Mouse (Mus musculus) embryonic facial prominence, embryonic 14.5 days (tissue): Measurements from ENCODE around the gene Mdp1. TPM values are rescaled to one million over a fixed set of nuclear protein-coding genes. Genes with fewer than 3 reads are reported as not detected.

Experiments
- ATAC-seq: fragments of 200-750 bp; cut with Nextera tagmentation; 2 replicates; pipeline ENCODE4 v1.8.0; 2017; ENCODE audit warnings: low read depth, moderate number of reproducible peaks, moderate TSS enrichment
- DNase-seq: peaks from one replicate; pipeline ENCODE4 v3.0.0-alpha.2; 2015; ENCODE audit warnings: low spot score
- H3K27ac ChIP-seq: fragments of 300-500 bp; sonication (generic); replicated peaks from 2 replicates; pipeline ENCODE4 v1.5.1; 2014; ENCODE audit warnings: low read depth, mild to moderate bottlenecking, low read length, moderate library complexity
- H3K27me3 ChIP-seq: fragments of 300-500 bp; sonication (generic); replicated peaks from 2 replicates; pipeline ENCODE4 v1.6.1; 2014; ENCODE audit warnings: low read length; ENCODE audit not compliant: control insufficient read depth, insufficient read depth
- H3K36me3 ChIP-seq: fragments of 300-500 bp; sonication (generic); 2 replicates; pipeline ENCODE4 v1.6.1; 2014; ENCODE audit warnings: low read length, mixed read lengths; ENCODE audit not compliant: control insufficient read depth, insufficient read depth
- H3K4me1 ChIP-seq: fragments of 300-500 bp; sonication (generic); 2 replicates; pipeline ENCODE4 v1.6.1; 2014; ENCODE audit warnings: antibody characterized with exemption, low read length; ENCODE audit not compliant: control insufficient read depth, insufficient read depth
- H3K4me2 ChIP-seq: fragments of 300-500 bp; sonication (generic); 2 replicates; pipeline ENCODE4 v1.6.1; 2014; ENCODE audit warnings: low read depth, mild to moderate bottlenecking, low read length, moderate library complexity, mixed read lengths
- H3K4me3 ChIP-seq: fragments of 300-500 bp; sonication (generic); 2 replicates; pipeline ENCODE4 v1.5.1; 2014; ENCODE audit warnings: low read depth, mild to moderate bottlenecking, low read length
- H3K9ac ChIP-seq: fragments of 300-500 bp; sonication (generic); 2 replicates; pipeline ENCODE4 v1.6.1; 2014; ENCODE audit warnings: low read depth, mild to moderate bottlenecking, low read length, moderate library complexity, mixed read lengths
- H3K9me3 ChIP-seq: fragments of 300-500 bp; sonication (generic); 2 replicates; pipeline ENCODE4 v1.6.1; 2016; ENCODE audit warnings: low read length; ENCODE audit not compliant: control insufficient read depth
- WGBS: fragments of 180-500 bp; shearing (Covaris S2); extraction: QIAGEN DNeasy Blood & Tissue Kit; methylation state at CpG from one replicate; pipeline ENCODE4 v1.1.7; 2014; 5-methylcytosine and 5-hydroxymethylcytosine counted together
- polyA plus RNA-seq: library from polyadenylated mRNA; unstranded; fragments of >200 nt; fragmentation: Nextera tagmentation; extraction: Ambion mirVana; gene quantifications from 2 replicates; pipeline ENCODE4 v1.2.1, GENCODE M21; 2014

Mdp1 gene
- polyA plus RNA-seq, 1 experiment from 2014 or later: 42.6 TPM

GRCm38 (mm10) chr14:55651528-55651927 lies 8.8 kb downstream of the Mdp1 start:
- Histone ChIP-seq H3K9me3 (no peaks in the 10 kb centered on the region), H3K4me2 (no peak overlapping the region), H3K4me1 (no peaks in the 10 kb centered on the region), H3K36me3 (peaks cover 2% of the 10 kb centered on the region; the same call in 1 of the 2 replicates), H3K9ac (no peak overlapping the region), H3K4me3 (no peak overlapping the region), H3K27me3 (no peaks in the 10 kb centered on the region), H3K27ac (no peak overlapping the region)
- ATAC-seq: no peak
- DNase-seq: no peak
- 90% methylated on average over 7 of the region's 7 CpGs for WGBS

DNA sequence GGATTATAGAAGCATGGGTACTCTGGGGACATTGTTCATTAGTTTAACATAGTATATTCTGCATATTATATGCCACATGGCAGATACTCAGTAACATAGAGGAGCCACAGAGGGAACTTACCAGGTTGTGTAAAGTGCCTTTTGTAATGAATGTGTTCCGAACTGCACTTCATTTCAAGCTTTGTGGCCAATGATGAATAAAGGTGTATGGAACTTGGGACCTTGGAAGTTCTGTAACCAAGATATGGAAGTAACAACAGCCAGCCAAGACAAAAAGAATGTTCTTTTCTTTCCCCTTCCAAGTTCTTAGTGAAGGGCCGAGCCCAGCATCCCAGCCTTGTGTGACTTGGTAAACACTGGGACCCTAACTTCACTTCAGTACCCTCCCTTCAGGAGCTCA lies 10.4 kb downstream of the Mdp1 start, which contains the start of gene Tssk4:
Gene Tssk4 (plus strand): TSS at position 301 of the 400 bp plus-strand sequence.
- Histone ChIP-seq H3K4me1 (peaks cover 6% of the 10 kb centered on the region), H3K9me3 (no peaks in the 10 kb centered on the region), H3K27ac (no peak within 1 kb of the TSS), H3K4me2 (no peak within 1 kb of the TSS), H3K27me3 (no peaks in the 10 kb centered on the region), H3K9ac (no peak within 1 kb of the TSS), H3K36me3 (peaks cover 10% of the 10 kb centered on the region; the same call in 1 of the 2 replicates), H3K4me3 (no peak within 1 kb of the TSS)
- ATAC-seq: no peak
- no peak for DNase-seq
- WGBS: 91% methylated on average over 2 of the region's 2 CpGs

- ATAC-seq (no peak), DNase-seq (peak; percentile 10)
- 19% methylated on average over 17 of the region's 17 CpGs for WGBS
- Histone ChIP-seq H3K4me3 (peak overlapping the region; percentile 97), H3K4me2 (peak overlapping the region; percentile 85), H3K9me3 (no peaks in the 10 kb centered on the region), H3K27me3 (no peaks in the 10 kb centered on the region), H3K4me1 (peaks cover 19% of the 10 kb centered on the region), H3K36me3 (peaks cover 35% of the 10 kb centered on the region), H3K27ac (peak overlapping the region; percentile 96), H3K9ac (peak overlapping the region; percentile 95)
Measured at GRCm38 (mm10) chr14:55644261-55644888, 15.9 kb downstream of the Mdp1 start.

DNA sequence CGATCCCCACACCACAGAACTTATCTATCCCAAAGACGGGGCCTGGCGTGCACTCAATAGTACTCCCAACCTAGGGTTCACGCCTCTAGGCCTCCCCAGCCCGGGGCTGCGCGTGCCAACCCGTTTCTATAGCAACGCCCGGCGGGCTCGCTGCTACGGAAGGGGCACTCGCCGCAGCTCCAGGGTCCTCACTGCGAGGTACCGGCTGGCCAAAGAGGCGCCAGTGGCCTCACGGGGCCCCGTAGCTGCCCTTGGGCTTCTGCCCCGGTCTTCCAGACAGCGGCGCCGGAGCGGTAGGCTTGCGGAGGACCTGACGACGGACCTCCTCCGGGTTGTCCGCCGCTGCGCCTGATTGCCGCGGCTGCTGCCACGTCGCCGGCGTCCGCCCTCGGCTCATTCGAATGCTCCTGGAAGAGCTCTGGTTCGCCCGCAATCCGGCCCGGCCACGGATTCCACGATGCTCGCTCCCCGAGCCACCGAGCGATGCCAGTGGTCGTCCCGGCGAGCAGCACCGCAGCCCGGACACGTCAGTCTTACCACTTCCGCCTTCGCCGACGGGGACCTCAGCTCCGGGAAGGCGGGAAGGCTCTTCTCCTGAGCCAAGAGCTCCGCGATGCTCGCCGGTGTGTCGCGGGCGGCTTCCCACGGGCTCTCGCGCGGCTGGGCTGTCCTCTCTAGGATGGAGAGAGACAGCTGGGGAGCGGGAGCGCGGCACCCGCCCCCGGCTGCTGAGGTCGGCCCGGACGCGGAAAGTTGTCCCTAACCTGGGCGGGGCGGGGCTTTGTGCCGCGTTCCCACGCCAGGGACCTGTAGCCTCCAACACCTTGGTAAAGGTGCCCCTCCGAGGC lies 17.0 kb downstream of the Mdp1 start, which contains the start of gene Tm9sf1:
Gene Tm9sf1 (minus strand): TSS at position 747 of the 848 bp plus-strand sequence.
- peak within 1 kb of the TSS; percentile 96 for H3K27ac ChIP-seq
- no peaks in the 10 kb centered on the region for H3K27me3 ChIP-seq
- H3K4me1 ChIP-seq: peaks cover 19% of the 10 kb centered on the region
- H3K9ac ChIP-seq: peak within 1 kb of the TSS; percentile 95
- peak within 1 kb of the TSS; percentile 85 for H3K4me2 ChIP-seq
- WGBS: under 1% methylated on average over 63 of the region's 89 CpGs
- H3K36me3 ChIP-seq: peaks cover 46% of the 10 kb centered on the region
- DNase-seq (peak; percentile 92), ATAC-seq (peak; percentile 92)
- H3K4me3 ChIP-seq: peak within 1 kb of the TSS; percentile 97
- H3K9me3 ChIP-seq: no peaks in the 10 kb centered on the region

GRCm38 (mm10) chr14:55642679-55643059 lies 17.6 kb downstream of the Mdp1 start:
- H3K27me3 ChIP-seq: no peaks in the 10 kb centered on the region
- H3K27ac ChIP-seq: peak overlapping the region; percentile 96
- DNase-seq (no peak), ATAC-seq (peak; percentile 14; the same call in 1 of the 2 replicates)
- WGBS: 27% methylated on average over 6 of the region's 8 CpGs
- H3K4me1 ChIP-seq: peaks cover 19% of the 10 kb centered on the region
- H3K4me2 ChIP-seq: peak overlapping the region; percentile 85
- peak overlapping the region; percentile 97 for H3K4me3 ChIP-seq
- H3K36me3 ChIP-seq: peaks cover 52% of the 10 kb centered on the region
- H3K9me3 ChIP-seq: no peaks in the 10 kb centered on the region
- peak overlapping the region; percentile 95 for H3K9ac ChIP-seq

- Histone ChIP-seq H3K36me3 (peaks cover 61% of the 10 kb centered on the region), H3K27me3 (no peaks in the 10 kb centered on the region), H3K9ac (no peak overlapping the region), H3K27ac (no peak overlapping the region), H3K4me3 (no peak overlapping the region), H3K4me1 (peaks cover 19% of the 10 kb centered on the region), H3K4me2 (no peak overlapping the region), H3K9me3 (no peaks in the 10 kb centered on the region)
- no peak for ATAC-seq
- WGBS: 93% methylated on average over 13 of the region's 13 CpGs
- no peak for DNase-seq
Measured at GRCm38 (mm10) chr14:55641291-55641690, 19.0 kb downstream of the Mdp1 start.

DNA sequence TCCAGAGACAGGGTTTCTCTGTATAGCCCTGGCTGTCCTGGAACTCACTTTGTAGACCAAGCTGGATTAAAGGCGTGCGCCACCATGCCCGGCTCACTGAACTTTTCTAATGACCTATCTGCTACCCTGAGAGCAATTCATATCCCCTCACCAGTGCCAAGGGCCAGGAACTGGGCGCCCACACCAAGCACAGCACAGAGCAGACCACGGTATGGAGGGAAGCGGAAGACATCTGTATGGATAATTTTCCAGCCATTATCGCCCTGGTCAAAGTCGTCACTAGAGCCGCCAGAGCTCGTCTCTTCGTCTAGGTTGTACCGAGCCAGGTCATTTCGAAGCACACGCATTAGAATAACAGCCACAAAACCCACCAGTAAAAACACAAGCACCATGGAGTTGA lies 19.5 kb downstream of the Mdp1 start:
- Histone ChIP-seq H3K36me3 (peaks cover 60% of the 10 kb centered on the region), H3K4me2 (no peak overlapping the region), H3K27me3 (no peaks in the 10 kb centered on the region), H3K9me3 (no peaks in the 10 kb centered on the region), H3K4me3 (no peak overlapping the region), H3K4me1 (peaks cover 19% of the 10 kb centered on the region), H3K9ac (no peak overlapping the region), H3K27ac (no peak overlapping the region)
- DNase-seq (no peak), ATAC-seq (no peak)
- WGBS: 95% methylated on average over 14 of the region's 14 CpGs

DNA sequence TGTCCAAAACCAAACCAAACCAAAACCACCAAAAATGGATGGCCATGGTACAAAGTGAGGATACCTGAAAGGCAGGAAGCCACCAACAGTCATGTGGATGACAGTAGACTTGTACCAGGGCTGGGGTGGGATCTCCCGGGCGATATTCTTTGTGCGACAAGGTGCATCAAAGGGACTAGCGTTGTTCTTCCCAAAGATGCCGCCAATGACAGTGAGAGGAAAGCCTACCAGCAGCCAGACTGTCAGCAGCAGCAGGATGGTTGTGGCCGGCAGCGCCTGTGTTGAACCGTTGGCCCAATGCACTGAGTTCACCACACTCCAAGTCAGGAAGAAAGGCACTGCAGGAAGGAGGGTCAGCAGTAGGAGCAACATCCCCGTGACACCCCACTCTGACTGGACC lies 22.5 kb downstream of the Mdp1 start, which contains the start of gene Gm49378:
Gene Gm49378 (minus strand): TSS at position 101 of the 400 bp plus-strand sequence.
- Histone ChIP-seq H3K36me3 (peaks cover 69% of the 10 kb centered on the region), H3K9me3 (no peaks in the 10 kb centered on the region), H3K9ac (no peak within 1 kb of the TSS), H3K27ac (no peak within 1 kb of the TSS), H3K4me3 (no peak within 1 kb of the TSS), H3K4me1 (peaks cover 11% of the 10 kb centered on the region), H3K4me2 (no peak within 1 kb of the TSS), H3K27me3 (no peaks in the 10 kb centered on the region)
- ATAC-seq (no peak), DNase-seq (no peak)
- WGBS: 96% methylated on average over 9 of the region's 9 CpGs
